ENCODE assay signal across 8 mouse cellular contexts in genomic region chrX:42068201-42068874, GRCm38 (mm10). TPM values are rescaled to one million over a fixed set of nuclear protein-coding genes. Genes with fewer than 3 reads are reported as not detected.
DNase-seq lines count a peak whose midpoint lies in the region; ATAC-seq lines count a peak whose summit lies in the region.

No protein-coding gene starts in this region.

- no peaks in the 10 kb centered on the region for H3K27me3 ChIP-seq in embryonic facial prominence, embryonic 11.5 days (ENCODE audit: control insufficient read depth, insufficient read depth, low read length)
- no peaks in the 10 kb centered on the region for H3K27me3 ChIP-seq in limb, embryonic 10.5 days (ENCODE audit: low read depth, poor library complexity, severe bottlenecking)
- H3K27me3 ChIP-seq in midbrain, embryonic 12.5 days = no peaks in the 10 kb centered on the region

- H3K9ac ChIP-seq in embryonic facial prominence, embryonic 11.5 days (replicated peaks; ENCODE audit: low read length) = peak overlapping the region; percentile 62
- peak overlapping the region; percentile 59 for H3K9ac ChIP-seq in midbrain, embryonic 12.5 days (replicated peaks)

- H3K4me1 ChIP-seq in embryonic facial prominence, embryonic 11.5 days (ENCODE audit: control insufficient read depth, insufficient read depth, low read length) = no peaks in the 10 kb centered on the region
- no peaks in the 10 kb centered on the region for H3K4me1 ChIP-seq in limb, embryonic 10.5 days
- H3K4me1 ChIP-seq in midbrain, embryonic 12.5 days = peaks cover 4% of the 10 kb centered on the region; the same call in 1 of the 2 replicates

- H3K36me3 ChIP-seq in embryonic facial prominence, embryonic 11.5 days (replicated peaks; ENCODE audit: control insufficient read depth, insufficient read depth, low read depth, low read length) = no peaks in the 10 kb centered on the region
- H3K36me3 ChIP-seq in limb, embryonic 10.5 days = peaks cover 14% of the 10 kb centered on the region
- no peaks in the 10 kb centered on the region for H3K36me3 ChIP-seq in midbrain, embryonic 12.5 days

- H3K4me2 ChIP-seq in embryonic facial prominence, embryonic 11.5 days (ENCODE audit: low read depth, low read length) = peak overlapping the region; percentile 25; the same call in 1 of the 2 replicates
- H3K4me2 ChIP-seq in midbrain, embryonic 12.5 days (replicated peaks) = peak overlapping the region; percentile 48

- peak; percentile 92 for DNase-seq in 3134 (ENCODE audit: extremely low read depth, insufficient read length, low spot score)
- peak; percentile 70 for DNase-seq in adrenal gland, postnatal 25 days
- DNase-seq in embryonic facial prominence, embryonic 11.5 days (ENCODE audit: low spot score) = peak; percentile 83
- peak; percentile 99 for DNase-seq in heart, adult 11 months
- peak; percentile 89 for DNase-seq in kidney, adult 11 months
- peak; percentile 82 for DNase-seq in limb, embryonic 10.5 days (ENCODE audit: low spot score)
- DNase-seq in skeletal muscle tissue, adult 2 months (ENCODE audit: low read depth, low spot score) = peak; percentile 86

- peak overlapping the region; percentile 83 for H3K27ac ChIP-seq in embryonic facial prominence, embryonic 11.5 days (replicated peaks; ENCODE audit: low read depth, low read length)
- peak overlapping the region; percentile 91 for H3K27ac ChIP-seq in limb, embryonic 10.5 days
- H3K27ac ChIP-seq in midbrain, embryonic 12.5 days (replicated peaks) = peak overlapping the region; percentile 91

- peak; percentile 91 for ATAC-seq in embryonic facial prominence, embryonic 11.5 days (replicated peaks; ENCODE audit: insufficient number of reproducible peaks, low FRiP score, low TSS enrichment, low read depth)
- ATAC-seq in midbrain, embryonic 12.5 days (ENCODE audit: low FRiP score, low read depth) = peak; percentile 91

- no peaks in the 10 kb centered on the region for H3K9me3 ChIP-seq in embryonic facial prominence, embryonic 11.5 days (replicated peaks; ENCODE audit: control insufficient read depth, low read length)
- no peaks in the 10 kb centered on the region for H3K9me3 ChIP-seq in limb, embryonic 10.5 days (replicated peaks)
- no peaks in the 10 kb centered on the region for H3K9me3 ChIP-seq in midbrain, embryonic 12.5 days

- H3K4me3 ChIP-seq in embryonic facial prominence, embryonic 11.5 days (ENCODE audit: low read depth, low read length) = peak overlapping the region; percentile 40
- peak overlapping the region; percentile 53 for H3K4me3 ChIP-seq in limb, embryonic 10.5 days
- H3K4me3 ChIP-seq in midbrain, embryonic 12.5 days = peak overlapping the region; percentile 47

- 19% methylated on average over 20 of the region's 37 CpGs for whole genome bisulfite sequencing in embryonic facial prominence, embryonic 11.5 days
- WGBS in limb, embryonic 10.5 days = 13% methylated on average over 25 of the region's 37 CpGs
- WGBS in midbrain, embryonic 12.5 days = 27% methylated on average over 31 of the region's 37 CpGs

RNA-seq across cellular contexts. Expression of gene Xiap, which starts 8.9 kb away (rescaled TPM):
- 45.4 and 55.7 TPM in 2 replicates for total RNA-seq in adrenal gland, postnatal 25 days (2021)
- polyA plus RNA-seq in embryonic facial prominence, embryonic 11.5 days (2014; fragmentation: Nextera tagmentation; extraction: Ambion mirVana) = 13.1 and 16.7 TPM in 2 replicates
- polyA plus RNA-seq in limb, embryonic 10.5 days (2016; fragmentation: Nextera tagmentation; extraction: Ambion mirVana) = 10.0 and 10.8 TPM in 2 replicates
- 11.1 and 11.7 TPM in 2 replicates for polyA plus RNA-seq in midbrain, embryonic 12.5 days (2016; fragmentation: Nextera tagmentation; extraction: Ambion mirVana)

Comparison
In these comparisons a context has a peak if more than half of its experiments do, and no peak if none do; other contexts are left out.
1. Peak in every context shown above with its lines: DNase-seq, ATAC-seq, H3K4me3 ChIP-seq and H3K27ac ChIP-seq.